Mouse (Mus musculus) testis, postnatal 14 days (tissue): ENCODE data around the gene Acvrl1.

ENCODE experiments used
- DNase-seq: peaks from one replicate; pipeline ENCODE4 v3.0.0; 2021; ENCODE audit warnings: low spot score

Gene Acvrl1

GRCm38 (mm10) chr15:101170413-101170980 is 42.2 kb downstream of the Acvrl1 start:
- DNase-seq = no peak

GRCm38 (mm10) chr15:101171272-101171671 is 43.0 kb downstream of the Acvrl1 start:
- no peak for DNase-seq

GRCm38 (mm10) chr15:101172016-101172415 is 43.7 kb downstream of the Acvrl1 start:
- no peak for DNase-seq

- peak; percentile 90 for DNase-seq
These were observed 45.3 kb downstream of the Acvrl1 start, which contains the start of gene Acvr1b for GRCm38 (mm10) chr15:101173421-101174211. Gene Acvr1b (plus strand): TSS chr15:101174067.

- peak; percentile 33 for DNase-seq
These were observed 46.2 kb downstream of the Acvrl1 start for GRCm38 (mm10) chr15:101174294-101175130.

- DNase-seq = no peak
These were observed 46.8 kb downstream of the Acvrl1 start for GRCm38 (mm10) chr15:101175131-101175460.

GRCm38 (mm10) chr15:101175613-101176283 is 47.4 kb downstream of the Acvrl1 start:
- no peak for DNase-seq

GRCm38 (mm10) chr15:101176284-101176680 is 48.0 kb downstream of the Acvrl1 start:
- DNase-seq = no peak

GRCm38 (mm10) chr15:101176795-101177691 is 48.7 kb downstream of the Acvrl1 start:
- DNase-seq = no peak

- DNase-seq = no peak
These were observed 52.2 kb downstream of the Acvrl1 start for GRCm38 (mm10) chr15:101180363-101181105.

- no peak for DNase-seq
These were observed 52.8 kb downstream of the Acvrl1 start for GRCm38 (mm10) chr15:101181106-101181466.

- DNase-seq = no peak
These were observed 53.2 kb downstream of the Acvrl1 start for GRCm38 (mm10) chr15:101181500-101181899.

- no peak for DNase-seq
These were observed 54.4 kb downstream of the Acvrl1 start for GRCm38 (mm10) chr15:101182676-101183075.

GRCm38 (mm10) chr15:101184300-101184699 is 56.0 kb downstream of the Acvrl1 start:
- no peak for DNase-seq

- DNase-seq = no peak
These were observed 57.2 kb downstream of the Acvrl1 start for GRCm38 (mm10) chr15:101185549-101185948.

GRCm38 (mm10) chr15:101187907-101188306 is 59.6 kb downstream of the Acvrl1 start:
- no peak for DNase-seq

GRCm38 (mm10) chr15:101189981-101190761 is 61.8 kb downstream of the Acvrl1 start:
- no peak for DNase-seq

GRCm38 (mm10) chr15:101190762-101191150 is 62.4 kb downstream of the Acvrl1 start:
- DNase-seq = no peak

GRCm38 (mm10) chr15:101191459-101192259 is 63.3 kb downstream of the Acvrl1 start:
- DNase-seq = peak; percentile 59
